Mouse (Mus musculus) liver, adult 2 months (tissue): Measurements from ENCODE around the gene Hsd17b11.

Experiments
- CTCF ChIP-seq: fragments of 200-500 bp; IDR thresholded peaks from 2 replicates; pipeline ENCODE4 v1.5.1; 2011; ENCODE audit warnings: low read depth, low read length, control low read depth
- POLR2A ChIP-seq: fragments of 200-500 bp; IDR thresholded peaks from 2 replicates; pipeline ENCODE4 v1.6.1; 2011; ENCODE audit warnings: low read length, control low read depth; ENCODE audit not compliant: insufficient read depth; ENCODE audit errors: extremely low read depth

GRCm38 (mm10) chr5:103992831-103993230 is 28.9 kb downstream of the Hsd17b11 start:
- no peak for TF ChIP-seq CTCF
- TF ChIP-seq POLR2A = no peak
